Mouse (Mus musculus) granulocyte monocyte progenitor cell, adult 5-6 weeks (primary cell): ENCODE measurements at regions not wholly inside any gene's neighbourhood (a gene's known extent, or its start where the extent isn't known, plus 50 kb on each side); places are given as distances from the start of the nearest gene placed in this dataset.

Experiments used
- ATAC-seq: replicated peaks from 2 replicates; pipeline ENCODE4 v1.8.0; 2016; ENCODE audit warnings: mild to moderate bottlenecking, moderate TSS enrichment, inconsistent platforms; ENCODE audit not compliant: poor library complexity, severe bottlenecking

- peak; percentile 72 for ATAC-seq
Measured at GRCm38 (mm10) chr1:151113199-151113598, 69.1 kb upstream of the Gm47985 start.

DNA sequence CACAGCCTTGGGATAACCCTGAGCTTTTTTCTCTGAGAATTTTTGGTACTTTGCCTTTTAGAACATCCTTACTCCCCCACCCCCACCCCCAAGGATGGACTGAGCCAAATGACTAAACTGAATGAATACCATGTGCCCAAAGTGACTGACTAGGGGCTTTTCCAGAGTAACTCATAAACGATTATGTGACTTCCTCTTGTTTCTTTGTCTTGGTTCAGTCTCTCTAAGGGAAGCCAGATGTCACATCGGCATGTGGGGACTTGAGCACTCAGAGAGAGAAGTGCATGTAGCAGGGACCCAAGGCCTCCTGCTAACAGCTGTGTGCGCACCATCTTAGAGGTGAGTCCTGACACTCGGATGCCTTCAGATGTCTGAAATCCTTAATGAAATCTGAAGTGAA, 63.8 kb upstream of the Gm47985 start:
- peak; percentile 17; the same call in 1 of the 2 replicates for ATAC-seq

GRCm38 (mm10) chr1:151118982-151119381, 63.4 kb upstream of the Gm47985 start:
- no peak for ATAC-seq

DNA sequence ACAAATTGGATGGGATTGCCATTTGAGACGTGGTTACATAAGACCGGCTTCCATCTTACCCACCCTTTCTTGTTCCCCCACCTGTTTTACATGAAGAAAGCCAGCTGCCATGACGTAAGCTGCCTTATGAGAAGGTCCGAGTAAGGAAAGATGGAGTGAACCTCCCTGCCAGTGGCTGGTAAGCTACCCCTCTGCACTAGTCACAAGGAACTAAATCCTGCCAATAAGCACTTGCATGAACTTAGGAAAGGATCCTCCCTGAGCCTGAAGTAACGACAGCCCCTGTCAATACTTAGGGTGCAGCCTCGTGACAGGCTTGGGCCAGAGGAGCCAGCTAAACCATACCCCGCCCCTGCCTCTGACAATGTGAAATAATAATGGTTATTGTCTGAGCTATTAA, 62.8 kb upstream of the Gm47985 start:
- no peak for ATAC-seq

DNA sequence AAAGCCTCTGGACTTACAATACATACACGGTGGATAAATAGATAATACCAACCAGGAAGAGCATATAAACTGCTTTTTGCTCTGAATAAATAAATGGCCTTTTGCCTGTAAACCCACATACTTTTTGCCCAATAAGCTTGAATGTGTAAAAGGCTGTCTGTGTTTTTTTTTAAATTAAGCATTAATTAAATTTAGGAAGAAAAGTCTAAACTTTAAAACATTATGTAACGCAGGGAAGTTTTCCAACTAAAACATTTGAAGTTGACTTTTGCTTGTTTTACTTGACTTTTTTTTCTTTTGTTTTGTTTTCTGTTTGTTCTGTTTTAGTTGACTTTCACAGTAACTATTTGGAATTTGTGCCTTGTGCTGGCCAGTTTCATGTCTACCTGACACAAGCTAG, 60.7 kb upstream of the Gm47985 start:
- ATAC-seq, result no peak

DNA sequence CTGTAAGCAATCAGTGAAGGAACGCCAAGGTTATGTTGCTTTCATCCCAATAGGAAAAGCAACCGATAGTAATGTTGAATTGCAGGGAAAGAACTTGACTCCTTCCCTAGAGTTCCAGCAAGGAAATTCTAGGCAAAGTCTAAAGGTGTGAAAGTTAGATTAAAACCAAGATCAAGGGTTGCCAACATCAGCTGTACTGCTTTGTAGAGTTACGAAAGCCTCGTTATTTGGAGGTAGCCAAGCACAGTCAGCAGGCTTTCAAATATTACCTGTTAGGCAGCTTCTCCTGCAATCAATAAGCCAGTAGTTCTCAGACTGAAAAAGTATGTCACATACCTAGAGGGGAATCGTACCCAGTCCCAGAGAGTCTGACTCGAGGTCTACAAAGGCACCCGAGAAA, 58.4 kb upstream of the Gm47985 start:
- ATAC-seq, result no peak

GRCm38 (mm10) chr1:151125028-151125659, 57.2 kb upstream of the Gm47985 start:
- ATAC-seq, result no peak

- no peak for ATAC-seq
Measured at GRCm38 (mm10) chr1:151125764-151126485, 56.4 kb upstream of the Gm47985 start.

- no peak for ATAC-seq
Measured at GRCm38 (mm10) chr1:151126756-151127155, 55.6 kb upstream of the Gm47985 start.

GRCm38 (mm10) chr1:151128005-151128404, 54.3 kb upstream of the Gm47985 start:
- no peak for ATAC-seq

- ATAC-seq, result no peak
Measured at GRCm38 (mm10) chr1:151128955-151129354, 53.4 kb upstream of the Gm47985 start.

- no peak for ATAC-seq
Measured at GRCm38 (mm10) chr1:151130036-151130435, 52.3 kb upstream of the Gm47985 start.

DNA sequence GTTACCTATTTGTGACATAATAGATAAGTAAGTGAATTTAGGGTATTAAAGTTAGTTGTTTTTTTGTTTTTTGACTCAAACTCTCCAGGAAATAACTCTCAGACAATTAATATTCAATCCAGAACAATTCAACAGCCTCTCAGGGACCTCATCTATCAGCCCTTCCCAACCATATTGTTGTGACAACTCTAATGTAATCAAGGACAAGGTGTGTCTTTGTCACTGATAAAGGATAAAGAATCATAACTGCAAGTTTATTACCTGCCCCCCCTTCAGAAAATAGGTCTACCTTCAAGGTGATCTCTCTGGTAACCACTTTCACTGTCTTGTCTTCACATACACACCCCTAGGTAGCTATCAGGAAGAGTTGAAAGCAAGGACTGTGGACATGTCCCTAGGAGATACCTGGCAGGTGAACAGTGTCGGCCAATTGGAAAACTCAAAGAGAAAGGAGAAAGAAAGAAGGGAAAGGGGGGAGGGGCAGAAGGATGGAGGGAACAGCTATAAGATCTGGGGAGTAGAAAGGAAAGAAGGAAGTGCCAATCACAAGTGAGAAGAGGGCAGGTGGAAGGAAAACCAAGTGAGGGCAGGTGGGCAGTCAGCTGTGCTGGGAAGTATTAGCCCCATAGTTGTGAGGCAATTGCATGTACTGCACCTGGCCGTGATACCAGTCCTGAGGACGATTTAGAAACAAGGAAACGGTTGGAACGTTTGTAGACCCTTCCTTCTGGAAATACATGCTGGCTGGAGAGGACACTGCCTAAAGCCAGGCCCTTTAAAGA, 51.3 kb upstream of the Gm47985 start:
- no peak for ATAC-seq

GRCm38 (mm10) chr1:151131627-151132284, 50.6 kb upstream of the Gm47985 start:
- ATAC-seq, result no peak
